Mouse (Mus musculus): Measurements from ENCODE around the gene Cys1. TPM values are rescaled to one million over a fixed set of nuclear protein-coding genes. Genes with fewer than 3 reads are reported as not detected.

Gene Cys1
- not detected in 3 replicates for total RNA-seq (2017)

GRCm38 (mm10) chr12:24681286-24682023 is at the start of gene Cys1:
Gene Cys1, minus strand, starts transcription at chr12:24681813.
- no peak for ATAC-seq (replicated peaks; ENCODE audit: insufficient number of reproducible peaks, low FRiP score, low TSS enrichment, poor library complexity, severe bottlenecking)

GRCm38 (mm10) chr12:24724369-24724768 is 42.8 kb upstream of the Cys1 start:
- no peak for ATAC-seq (replicated peaks; ENCODE audit: insufficient number of reproducible peaks, low FRiP score, low TSS enrichment, poor library complexity, severe bottlenecking)

DNA sequence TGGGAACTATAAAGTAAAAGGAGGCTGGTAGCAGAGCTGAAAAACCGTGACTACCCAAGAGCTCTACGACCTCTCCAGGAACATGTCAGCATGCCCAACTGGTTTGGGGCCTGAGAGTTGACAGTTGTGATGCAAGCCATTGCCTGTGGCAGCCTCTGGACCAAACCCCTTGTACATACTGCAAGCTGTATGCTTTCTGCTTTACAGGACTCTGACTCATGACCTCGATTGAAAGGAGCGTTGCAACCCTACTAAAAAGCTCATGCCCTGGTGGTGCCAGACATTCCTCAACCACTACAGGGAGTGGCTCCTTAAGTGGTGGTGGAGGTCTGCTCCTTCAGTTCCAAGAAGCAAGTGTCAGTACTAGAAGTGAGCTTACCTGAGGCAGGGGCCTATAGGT is 42.2 kb upstream of the Cys1 start:
- no peak for ATAC-seq (replicated peaks; ENCODE audit: insufficient number of reproducible peaks, low FRiP score, low TSS enrichment, poor library complexity, severe bottlenecking)

GRCm38 (mm10) chr12:24723434-24723833 is 41.8 kb upstream of the Cys1 start:
- ATAC-seq (replicated peaks; ENCODE audit: insufficient number of reproducible peaks, low FRiP score, low TSS enrichment, poor library complexity, severe bottlenecking) = no peak

- ATAC-seq (replicated peaks; ENCODE audit: insufficient number of reproducible peaks, low FRiP score, low TSS enrichment, poor library complexity, severe bottlenecking) = peak; percentile 64
Observed at GRCm38 (mm10) chr12:24716721-24717301, 35.2 kb upstream of the Cys1 start.

GRCm38 (mm10) chr12:24715268-24715896 is 33.8 kb upstream of the Cys1 start:
- no peak for ATAC-seq (replicated peaks; ENCODE audit: insufficient number of reproducible peaks, low FRiP score, low TSS enrichment, poor library complexity, severe bottlenecking)

DNA sequence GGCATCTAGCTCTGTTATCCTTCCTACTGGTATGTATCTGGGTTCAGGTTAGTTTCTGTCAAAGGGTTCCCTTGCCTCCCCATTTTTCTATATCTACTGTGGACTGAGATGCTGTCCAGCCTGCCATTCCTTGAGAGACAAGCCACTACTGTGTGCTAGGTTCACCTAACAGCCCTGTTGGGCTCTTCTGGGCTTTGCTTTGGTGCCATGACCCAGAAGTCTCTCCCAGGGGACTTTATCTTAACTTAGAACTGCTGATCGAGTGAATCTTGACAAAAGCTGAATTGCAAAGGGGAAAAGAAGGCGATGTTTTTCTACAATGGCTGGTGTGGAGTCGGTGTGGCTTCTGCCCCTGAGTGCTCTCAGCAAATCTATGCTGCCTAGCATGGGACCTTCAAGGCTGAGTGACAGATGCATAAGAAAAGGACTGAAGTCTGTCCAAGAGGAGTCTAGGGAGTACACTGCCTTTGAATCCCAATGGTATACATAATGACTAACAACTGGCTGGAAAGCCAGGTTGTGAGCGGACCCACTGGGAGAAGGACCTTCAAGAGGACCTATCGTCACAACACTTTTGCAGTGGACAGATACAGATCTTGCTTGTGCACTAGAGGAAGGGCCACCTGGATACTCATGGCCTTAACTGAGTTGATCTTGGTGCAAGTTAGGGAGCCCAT is 33.1 kb upstream of the Cys1 start:
- no peak for ATAC-seq (replicated peaks; ENCODE audit: insufficient number of reproducible peaks, low FRiP score, low TSS enrichment, poor library complexity, severe bottlenecking)

DNA sequence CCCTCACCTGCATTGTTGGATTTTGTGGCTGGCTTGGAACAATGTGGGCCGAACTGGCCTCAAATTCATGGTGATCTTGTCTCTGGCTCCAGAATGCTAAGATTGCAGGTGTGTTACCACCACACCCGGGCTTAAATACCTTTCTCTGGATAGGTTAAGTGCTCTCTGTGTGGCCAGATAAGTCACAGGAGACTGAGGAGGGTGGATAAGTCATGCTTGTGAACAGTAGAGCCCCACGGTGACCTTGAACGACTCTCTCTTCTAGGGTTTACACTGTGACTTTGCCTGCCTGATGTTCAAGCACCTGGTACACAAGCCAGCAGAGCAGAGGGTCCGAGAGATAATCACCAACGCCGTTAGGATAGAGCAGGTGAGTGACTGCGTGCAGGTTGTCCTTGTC is 30.8 kb upstream of the Cys1 start:
- no peak for ATAC-seq (replicated peaks; ENCODE audit: insufficient number of reproducible peaks, low FRiP score, low TSS enrichment, poor library complexity, severe bottlenecking)

- ATAC-seq (replicated peaks; ENCODE audit: insufficient number of reproducible peaks, low FRiP score, low TSS enrichment, poor library complexity, severe bottlenecking) = no peak
Observed at GRCm38 (mm10) chr12:24710672-24711071, 29.1 kb upstream of the Cys1 start.

GRCm38 (mm10) chr12:24709831-24710508 is 28.4 kb upstream of the Cys1 start:
- ATAC-seq (replicated peaks; ENCODE audit: insufficient number of reproducible peaks, low FRiP score, low TSS enrichment, poor library complexity, severe bottlenecking) = peak; percentile 62

DNA sequence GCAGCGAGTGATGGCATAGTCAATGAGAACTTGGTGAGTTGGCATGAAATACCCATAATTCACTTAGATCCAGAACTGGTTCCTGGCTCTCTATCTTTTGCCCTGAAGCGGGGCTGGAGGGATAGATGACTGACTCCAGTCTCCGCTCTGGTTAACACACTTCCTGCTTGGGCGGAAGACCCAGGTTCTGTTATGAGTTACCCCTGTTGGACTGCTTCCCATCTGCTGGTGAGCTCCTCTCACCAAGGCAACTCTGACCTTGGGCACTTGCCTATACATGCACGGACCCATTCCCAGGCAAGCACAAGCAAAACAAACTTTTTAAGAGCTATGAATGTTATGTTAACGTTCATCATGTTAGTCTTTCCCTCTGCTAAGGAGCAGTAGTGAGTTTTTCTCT is 27.8 kb upstream of the Cys1 start:
- ATAC-seq (replicated peaks; ENCODE audit: insufficient number of reproducible peaks, low FRiP score, low TSS enrichment, poor library complexity, severe bottlenecking) = no peak

DNA sequence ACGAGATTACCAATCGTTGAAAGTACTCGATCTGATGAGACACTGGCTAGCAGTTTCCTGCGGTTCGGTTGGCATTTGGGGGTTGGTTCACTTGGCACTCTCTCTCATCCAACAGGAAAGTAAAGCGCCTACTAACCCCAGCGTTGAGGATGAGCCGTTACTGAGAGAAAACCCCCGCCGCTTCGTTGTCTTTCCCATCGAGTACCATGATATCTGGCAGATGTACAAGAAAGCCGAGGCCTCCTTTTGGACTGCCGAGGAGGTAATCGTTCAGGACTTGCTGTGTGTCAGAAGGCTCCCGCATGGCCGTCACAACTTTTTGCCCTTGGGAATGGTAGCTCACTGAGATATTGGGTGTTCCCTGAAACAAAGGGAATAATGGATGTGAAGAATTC is 27.2 kb upstream of the Cys1 start:
- no peak for ATAC-seq (replicated peaks; ENCODE audit: insufficient number of reproducible peaks, low FRiP score, low TSS enrichment, poor library complexity, severe bottlenecking)

DNA sequence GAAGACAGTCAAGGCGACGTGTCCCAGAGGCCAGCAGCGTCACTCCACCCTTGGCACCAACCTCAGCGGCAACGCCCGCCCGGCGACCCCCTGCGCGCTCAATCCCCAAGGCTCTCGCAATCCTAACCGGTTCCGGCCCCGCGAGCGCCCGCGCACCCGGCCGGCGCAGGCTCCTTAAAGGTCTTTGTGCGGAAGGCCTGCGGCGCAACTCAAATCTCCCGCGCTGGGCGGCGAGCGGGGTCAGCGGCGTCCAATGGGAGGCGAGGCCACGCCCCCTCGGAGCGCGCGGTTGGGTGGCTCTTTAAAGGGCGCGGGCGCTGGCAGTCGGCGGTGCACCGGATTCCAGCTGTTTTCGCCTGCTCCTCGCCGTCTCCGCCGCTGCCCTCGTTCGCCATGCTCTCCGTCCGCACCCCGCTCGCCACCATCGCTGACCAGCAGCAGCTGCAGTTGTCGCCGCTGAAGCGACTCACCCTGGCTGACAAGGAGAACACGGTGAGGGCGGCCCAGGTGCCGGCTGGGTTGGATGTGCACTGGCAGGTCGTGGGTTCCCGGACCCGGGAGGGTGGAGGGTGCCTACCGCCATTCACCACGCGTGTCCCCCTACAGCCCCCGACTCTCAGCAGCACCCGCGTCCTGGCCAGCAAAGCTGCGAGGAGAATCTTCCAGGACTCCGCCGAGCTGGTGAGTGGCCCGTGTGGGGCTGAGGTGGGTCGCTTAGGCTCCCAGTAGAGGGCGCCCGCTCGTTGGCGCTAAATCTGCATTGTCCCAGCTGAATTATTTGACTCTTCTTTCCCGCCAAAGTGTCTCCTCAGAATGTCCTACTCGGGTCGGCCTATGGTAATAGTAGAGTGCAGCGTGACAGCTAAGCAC is 26.6 kb upstream of the Cys1 start, which contains the start of gene Rrm2:
Rrm2 (plus strand) TSS at position 288 of the 870 bp plus-strand sequence.
- peak; percentile 64 for ATAC-seq (replicated peaks; ENCODE audit: insufficient number of reproducible peaks, low FRiP score, low TSS enrichment, poor library complexity, severe bottlenecking)

- no peak for ATAC-seq (replicated peaks; ENCODE audit: insufficient number of reproducible peaks, low FRiP score, low TSS enrichment, poor library complexity, severe bottlenecking)
Observed at GRCm38 (mm10) chr12:24707480-24707802, 25.8 kb upstream of the Cys1 start.

DNA sequence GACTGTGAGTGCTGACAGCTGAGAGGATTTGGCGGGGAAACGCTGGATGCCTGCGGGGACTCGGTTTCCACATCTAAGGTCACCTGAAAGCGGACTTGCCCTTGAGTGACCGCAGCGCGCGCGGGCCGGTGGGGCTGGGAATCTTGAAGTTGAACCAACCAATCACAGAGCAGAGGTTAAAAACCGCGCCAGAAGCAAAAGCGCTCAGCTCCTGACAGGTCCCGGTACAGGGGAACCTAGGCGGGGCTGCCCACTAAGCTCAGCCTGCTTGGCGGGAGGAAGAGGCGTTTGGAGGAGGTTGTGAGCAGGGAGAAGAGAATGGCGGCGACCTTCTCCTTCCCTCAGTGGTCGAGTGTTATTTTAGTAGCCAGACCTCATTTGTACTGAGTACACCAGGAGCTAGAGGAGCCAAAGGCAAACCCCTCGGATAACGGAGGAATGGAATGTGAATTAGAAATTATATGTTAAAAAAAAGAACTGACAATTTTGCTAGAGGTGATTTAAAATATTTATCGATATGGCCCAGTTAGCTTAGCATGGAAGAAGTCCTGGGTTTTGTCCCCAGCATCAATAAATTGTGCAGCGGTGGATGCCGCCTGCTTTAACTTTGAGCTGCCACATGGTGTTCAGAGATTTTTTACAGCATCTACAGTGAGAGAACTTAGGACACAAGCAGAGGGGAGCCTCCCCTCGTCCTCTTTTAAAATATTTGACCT is 25.3 kb upstream of the Cys1 start:
- no peak for ATAC-seq (replicated peaks; ENCODE audit: insufficient number of reproducible peaks, low FRiP score, low TSS enrichment, poor library complexity, severe bottlenecking)

- ATAC-seq (replicated peaks; ENCODE audit: insufficient number of reproducible peaks, low FRiP score, low TSS enrichment, poor library complexity, severe bottlenecking) = no peak
Observed at GRCm38 (mm10) chr12:24705502-24706263, 24.1 kb upstream of the Cys1 start.

- ATAC-seq (replicated peaks; ENCODE audit: insufficient number of reproducible peaks, low FRiP score, low TSS enrichment, poor library complexity, severe bottlenecking) = no peak
Observed at GRCm38 (mm10) chr12:24703013-24703412, 21.4 kb upstream of the Cys1 start.

All from monocyte, adult 5-6 weeks (primary cell).